Mouse (Mus musculus): Measurements from ENCODE around the gene Hspb9.

Gene Hspb9

GRCm38 (mm10) chr11:100713735-100714533, at the start of gene Hspb9:
Hspb9 (plus strand) TSS chr11:100713850.
- DNase-seq = peak; percentile 63 to 66

- DNase-seq = no peak
Observed at GRCm38 (mm10) chr11:100671049-100671448, 42.6 kb upstream of the Hspb9 start.

- DNase-seq = no peak
Observed at GRCm38 (mm10) chr11:100671956-100672355, 41.7 kb upstream of the Hspb9 start.

- DNase-seq = no peak
Observed at GRCm38 (mm10) chr11:100673169-100673568, 40.5 kb upstream of the Hspb9 start.

- DNase-seq = no peak
Observed at GRCm38 (mm10) chr11:100677810-100678209, 35.8 kb upstream of the Hspb9 start.

GRCm38 (mm10) chr11:100681826-100682225, 31.8 kb upstream of the Hspb9 start:
- no peak for DNase-seq

GRCm38 (mm10) chr11:100682526-100682925, 31.1 kb upstream of the Hspb9 start:
- DNase-seq = no peak

- DNase-seq = no peak
Observed at GRCm38 (mm10) chr11:100684084-100684483, 29.6 kb upstream of the Hspb9 start.

- no peak for DNase-seq
Observed at GRCm38 (mm10) chr11:100685371-100685770, 28.3 kb upstream of the Hspb9 start.

GRCm38 (mm10) chr11:100687265-100687664, 26.4 kb upstream of the Hspb9 start:
- DNase-seq = no peak

GRCm38 (mm10) chr11:100688443-100688842, 25.2 kb upstream of the Hspb9 start:
- no peak for DNase-seq

- DNase-seq = no peak
Observed at GRCm38 (mm10) chr11:100690389-100690788, 23.3 kb upstream of the Hspb9 start.

GRCm38 (mm10) chr11:100692164-100692616, 21.5 kb upstream of the Hspb9 start, which contains the start of gene Zfp385c:
Zfp385c (minus strand) TSS chr11:100692455.
- DNase-seq = peak; percentile 14 to 28

GRCm38 (mm10) chr11:100693154-100693553, 20.5 kb upstream of the Hspb9 start:
- no peak for DNase-seq

GRCm38 (mm10) chr11:100694926-100695325, 18.7 kb upstream of the Hspb9 start:
- peak; percentile 89 for DNase-seq

- DNase-seq = no peak
Observed at GRCm38 (mm10) chr11:100697921-100698320, 15.7 kb upstream of the Hspb9 start.

- DNase-seq = no peak
Observed at GRCm38 (mm10) chr11:100700710-100701109, 12.9 kb upstream of the Hspb9 start.

GRCm38 (mm10) chr11:100701301-100701700, 12.3 kb upstream of the Hspb9 start:
- DNase-seq = peak; percentile 77 to 80

GRCm38 (mm10) chr11:100702081-100702851, 11.4 kb upstream of the Hspb9 start:
- peak; percentile 78 to 81 for DNase-seq

GRCm38 (mm10) chr11:100702906-100703305, 10.7 kb upstream of the Hspb9 start:
- DNase-seq = no peak

- no peak for DNase-seq
Observed at GRCm38 (mm10) chr11:100703366-100703765, 10.3 kb upstream of the Hspb9 start.

- peak; percentile 40 to 41 for DNase-seq
Observed at GRCm38 (mm10) chr11:100703851-100704531, 9.7 kb upstream of the Hspb9 start, which contains the start of gene Dhx58. Dhx58 (minus strand) TSS chr11:100704271.
